Comparison of ENCODE assay signal across 23 mouse cellular contexts in genomic region chr5:32722263-32722662, GRCm38 (mm10).
DNase-seq lines count a peak whose midpoint lies in the region; ATAC-seq and TF ChIP-seq lines count a peak whose summit lies in the region.
"Had no signal": no experiment of that assay in that cellular context is flagged by ENCODE, and none has a peak within 500 bp of the region (broad histone marks: within the 10 kb centered on the region; RNA-seq: fewer than 3 reads in every experiment).

No protein-coding gene starts in this region.

- no peak for TF ChIP-seq CTCF in intestine, postnatal 0 days (IDR thresholded peaks at IDR 0.05; ENCODE audit: low read depth)
- TF ChIP-seq CTCF in small intestine, adult 2 months (IDR thresholded peaks at IDR 0.05; ENCODE audit: extremely low read depth, insufficient read length, insufficient replicate concordance, low read depth, low read length): no peak

- H3K4me2 ChIP-seq in intestine, embryonic 14.5 days (ENCODE audit: low read length): no peak overlapping the region
- H3K4me2 ChIP-seq in intestine, postnatal 0 days (replicated peaks; ENCODE audit: low read depth): no peak overlapping the region
- H3K4me2 ChIP-seq: embryonic facial prominence, embryonic 12.5 days; forebrain, embryonic 12.5 days; hindbrain, embryonic 12.5 days had no signal

- no peaks in the 10 kb centered on the region for H3K9me3 ChIP-seq in intestine, embryonic 14.5 days (ENCODE audit: control insufficient read depth, low read length)
- 0 out of 2 replicates have a peak, but pooled peaks cover 2% of the 10 kb centered on the region for H3K9me3 ChIP-seq in intestine, postnatal 0 days (ENCODE audit: control insufficient read depth)
- peaks cover 2% of the 10 kb centered on the region; the same call in 1 of the 2 replicates for H3K9me3 ChIP-seq in embryonic facial prominence, embryonic 10.5 days
- H3K9me3 ChIP-seq: embryonic facial prominence, embryonic 12.5 days had no signal

- H3K36me3 ChIP-seq in intestine, embryonic 14.5 days (ENCODE audit: control insufficient read depth, insufficient read depth, low read length): no peaks in the 10 kb centered on the region
- H3K36me3 ChIP-seq in intestine, postnatal 0 days (ENCODE audit: control insufficient read depth, insufficient read depth): no peaks in the 10 kb centered on the region
- H3K36me3 ChIP-seq in embryonic facial prominence, embryonic 10.5 days (replicated peaks): no peaks in the 10 kb centered on the region
- H3K36me3 ChIP-seq in small intestine, adult 2 months (ENCODE audit: control insufficient read depth, insufficient read depth, low read length): no peaks in the 10 kb centered on the region
- H3K36me3 ChIP-seq: embryonic facial prominence, embryonic 12.5 days; forebrain, embryonic 12.5 days; hindbrain, embryonic 12.5 days had no signal

- H3K4me3 ChIP-seq in intestine, embryonic 14.5 days (ENCODE audit: low read depth, low read length): no peak overlapping the region
- no peak overlapping the region for H3K4me3 ChIP-seq in intestine, postnatal 0 days (ENCODE audit: low read depth, low read length)
- H3K4me3 ChIP-seq in embryonic facial prominence, embryonic 10.5 days: no peak overlapping the region
- no peak overlapping the region for H3K4me3 ChIP-seq in small intestine, adult 2 months (ENCODE audit: low read depth, low read length)
- H3K4me3 ChIP-seq: embryonic facial prominence, embryonic 12.5 days; forebrain, embryonic 12.5 days; gastrocnemius, adult 2 months; hindbrain, embryonic 12.5 days had no signal

- H3K27me3 ChIP-seq in intestine, embryonic 14.5 days (replicated peaks; ENCODE audit: control insufficient read depth, insufficient read depth, low read length): no peaks in the 10 kb centered on the region
- H3K27me3 ChIP-seq in intestine, postnatal 0 days (replicated peaks; ENCODE audit: control insufficient read depth, insufficient read depth, low read length): no peaks in the 10 kb centered on the region
- H3K27me3 ChIP-seq in embryonic facial prominence, embryonic 10.5 days (replicated peaks; ENCODE audit: low read depth, poor library complexity, severe bottlenecking): no peaks in the 10 kb centered on the region
- no peaks in the 10 kb centered on the region for H3K27me3 ChIP-seq in small intestine, adult 2 months (ENCODE audit: control insufficient read depth, insufficient read depth, low read length)
- H3K27me3 ChIP-seq: CH12.LX; embryonic facial prominence, embryonic 12.5 days; forebrain, embryonic 12.5 days; hindbrain, embryonic 12.5 days; Patski had no signal

- DNase-seq in intestine, embryonic 14.5 days (ENCODE audit: low spot score): peak; percentile 50
- peak; percentile 3 for DNase-seq in embryonic facial prominence, embryonic 10.5 days (ENCODE audit: low spot score)
- no peak for DNase-seq in yolk sac, embryonic 10.5 days (ENCODE audit: low spot score)
- no peak for DNase-seq in spleen, postnatal 36 days (ENCODE audit: low spot score in 2 of 2)
- DNase-seq: adrenal gland, adult 2 months; adrenal gland, postnatal 25 days; cerebellum, adult 18-20 months; cerebellum, adult 9-11 months; embryo, embryonic 11 days; forebrain, postnatal 0 days; gastrocnemius, adult 2 months; gastrocnemius, postnatal 25 days; heart, postnatal 10 days; heart, postnatal 4 days had no signal

- TF ChIP-seq POLR2A in small intestine, adult 2 months (IDR thresholded peaks at IDR 0.05; ENCODE audit: low read depth, low read length): no peak

- H3K4me1 ChIP-seq in intestine, embryonic 14.5 days (replicated peaks; ENCODE audit: control insufficient read depth, insufficient read depth, low read length): no peaks in the 10 kb centered on the region; the same call in 1 of the 2 replicates
- H3K4me1 ChIP-seq in intestine, postnatal 0 days (replicated peaks; ENCODE audit: control insufficient read depth, insufficient read depth, low read length): no peaks in the 10 kb centered on the region
- peaks cover 7% of the 10 kb centered on the region; the same call in 1 of the 2 replicates for H3K4me1 ChIP-seq in embryonic facial prominence, embryonic 10.5 days
- peaks cover 46% of the 10 kb centered on the region for H3K4me1 ChIP-seq in small intestine, adult 2 months (ENCODE audit: control insufficient read depth, insufficient read depth, insufficient read length, low read length)
- H3K4me1 ChIP-seq: embryonic facial prominence, embryonic 12.5 days; forebrain, embryonic 12.5 days; hindbrain, embryonic 12.5 days had no signal

- 68% methylated on average over 7 of the region's 7 CpGs for WGBS in intestine, embryonic 14.5 days
- WGBS in intestine, postnatal 0 days: 40% methylated on average over 7 of the region's 7 CpGs
- 78% methylated on average over 7 of the region's 7 CpGs for WGBS in embryonic facial prominence, embryonic 10.5 days
- WGBS in small intestine, adult 2 months: 32% methylated on average over 7 of the region's 7 CpGs

- ATAC-seq in intestine, embryonic 14.5 days (replicated peaks; ENCODE audit: low FRiP score, low TSS enrichment, low read depth): no peak
- ATAC-seq in intestine, postnatal 0 days: no peak
- ATAC-seq in megakaryocyte, adult 5-6 weeks (ENCODE audit: poor library complexity, severe bottlenecking): 0 out of 2 replicates have a peak, but pooled peaks have one; percentile 16
- ATAC-seq: forebrain, postnatal 0 days; hindbrain, embryonic 16.5 days; Patski had no signal

- H3K9ac ChIP-seq in intestine, embryonic 14.5 days (ENCODE audit: low read length): no peak overlapping the region
- no peak overlapping the region for H3K9ac ChIP-seq in intestine, postnatal 0 days (ENCODE audit: low read depth, low read length)
- H3K9ac ChIP-seq: embryonic facial prominence, embryonic 12.5 days; forebrain, embryonic 12.5 days; forebrain, postnatal 0 days; hindbrain, embryonic 12.5 days had no signal

- H3K27ac ChIP-seq in intestine, embryonic 14.5 days (ENCODE audit: low read depth): no peak overlapping the region
- no peak overlapping the region for H3K27ac ChIP-seq in intestine, postnatal 0 days (ENCODE audit: low read depth, low read length)
- H3K27ac ChIP-seq in embryonic facial prominence, embryonic 10.5 days (replicated peaks): no peak overlapping the region
- peak overlapping the region; percentile 79 for H3K27ac ChIP-seq in small intestine, adult 2 months (ENCODE audit: insufficient read depth, low read depth, low read length)
- H3K27ac ChIP-seq: embryonic facial prominence, embryonic 12.5 days; forebrain, embryonic 12.5 days; gastrocnemius, adult 2 months; hindbrain, embryonic 12.5 days had no signal

Comparison
In these comparisons a context has a peak if more than half of its experiments do, and no peak if none do; other contexts are left out.
1. DNase-seq: peak in intestine, embryonic 14.5 days (single experiment) and embryonic facial prominence, embryonic 10.5 days (single experiment); none in yolk sac, embryonic 10.5 days (single experiment) and spleen, postnatal 36 days (0 of 2).